12 mouse cellular contexts compared by ENCODE assay signal in the genomic region with DNA sequence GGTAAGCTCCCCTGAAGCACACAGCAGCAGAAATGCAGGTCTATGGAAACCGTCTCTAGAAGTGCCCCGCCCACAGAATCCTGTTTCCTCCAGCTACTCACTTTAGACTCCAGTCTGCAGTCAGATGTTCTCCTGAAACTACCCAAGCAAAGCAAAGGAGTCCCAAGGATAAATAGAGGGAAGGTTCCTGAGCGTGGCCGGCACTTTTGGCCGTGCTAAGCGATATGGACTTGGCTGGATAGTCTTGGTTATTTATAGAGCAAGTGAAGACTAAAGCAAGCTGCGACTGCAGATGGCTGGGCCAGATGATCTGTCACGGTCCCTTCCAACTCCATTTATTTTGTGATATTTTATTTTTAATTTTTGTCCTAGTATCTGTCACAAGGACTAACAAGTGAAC.
A peak's percentile ranks its signal among the peaks of the same experiment; 100 is the strongest.
DNase-seq lines count a peak whose midpoint lies in the region; ATAC-seq and TF ChIP-seq lines count a peak whose summit lies in the region.
"Had no signal": no experiment of that assay in that cellular context is flagged by ENCODE, and none has a peak within 500 bp of the region (broad histone marks: within the 10 kb centered on the region; RNA-seq: fewer than 3 reads in every experiment).

No protein-coding gene starts in this region.

- H3K27me3 ChIP-seq in heart, embryonic 16.5 days (ENCODE audit: control insufficient read depth, insufficient read depth, low read length): no peaks in the 10 kb centered on the region
- H3K27me3 ChIP-seq: limb, embryonic 15.5 days; neural tube, embryonic 13.5 days had no signal

- TF ChIP-seq CTCF in cortical plate, adult 2 months (IDR thresholded peaks at IDR 0.05; ENCODE audit: extremely low read depth, insufficient read depth, low read length): no peak

- H3K27ac ChIP-seq in cortical plate, adult 2 months (ENCODE audit: insufficient read depth, low read length): 0 out of 2 replicates have a peak overlapping the region, but pooled peaks have one; percentile 35
- peak overlapping the region; percentile 52 for H3K27ac ChIP-seq in heart, embryonic 16.5 days (ENCODE audit: low read length)
- H3K27ac ChIP-seq: limb, embryonic 15.5 days; neural tube, embryonic 13.5 days had no signal

- H3K4me3 ChIP-seq in cortical plate, adult 2 months (ENCODE audit: insufficient read depth, low read length): no peak overlapping the region
- no peak overlapping the region; the same call in 1 of the 2 replicates for H3K4me3 ChIP-seq in heart, embryonic 16.5 days (ENCODE audit: low read length)
- H3K4me3 ChIP-seq: erythroblast, embryonic 14.5 days; limb, embryonic 15.5 days; neural tube, embryonic 13.5 days had no signal

- no peaks in the 10 kb centered on the region for H3K9me3 ChIP-seq in heart, embryonic 16.5 days (replicated peaks; ENCODE audit: control insufficient read depth, low read length)
- H3K9me3 ChIP-seq: limb, embryonic 15.5 days; neural tube, embryonic 13.5 days had no signal

- H3K36me3 ChIP-seq in heart, embryonic 16.5 days (ENCODE audit: control insufficient read depth, insufficient read depth): no peaks in the 10 kb centered on the region
- H3K36me3 ChIP-seq: limb, embryonic 15.5 days; neural tube, embryonic 13.5 days had no signal

- no peak for TF ChIP-seq POLR2A in cortical plate, adult 2 months (IDR thresholded peaks at IDR 0.05; ENCODE audit: extremely low read depth, insufficient read depth, low read length)

- 29% methylated on average over 8 of the region's 8 CpGs for WGBS in heart, embryonic 16.5 days

- DNase-seq in heart, adult 11 months: peak; percentile 86
- no peak for DNase-seq in heart, postnatal 25 days (ENCODE audit: low spot score)
- peak; percentile 24 for DNase-seq in left cerebral cortex, postnatal 4 days
- no peak for DNase-seq in adrenal gland, postnatal 25 days
- DNase-seq in natural killer cell, adult 2 months (ENCODE audit: low spot score in 2 of 2): no peak
- no peak for DNase-seq in retina, embryonic 14.5 days (ENCODE audit: low spot score)
- DNase-seq: B cell, adult 2 months had no signal

- ATAC-seq in heart, embryonic 16.5 days (replicated peaks; ENCODE audit: extremely low read depth, insufficient read depth, low FRiP score): peak; percentile 73; the same call in 1 of the 2 replicates

- H3K9ac ChIP-seq in heart, embryonic 16.5 days (ENCODE audit: low read length): no peak overlapping the region
- H3K9ac ChIP-seq: limb, embryonic 15.5 days; neural tube, embryonic 13.5 days had no signal

- intact Hi-C loops in heart, postnatal 25 days (cut with DNase I): no loop called here
- intact Hi-C loops in left cerebral cortex, postnatal 4 days (cut with DNase I): no loop called here

- H3K4me2 ChIP-seq in heart, embryonic 16.5 days (ENCODE audit: low read depth, low read length): peak overlapping the region; percentile 46
- H3K4me2 ChIP-seq: limb, embryonic 15.5 days; neural tube, embryonic 13.5 days had no signal

- H3K4me1 ChIP-seq in cortical plate, adult 2 months (ENCODE audit: control insufficient read depth, insufficient read depth, low read length): no peaks in the 10 kb centered on the region
- peaks cover 15% of the 10 kb centered on the region for H3K4me1 ChIP-seq in heart, embryonic 16.5 days (ENCODE audit: control insufficient read depth, insufficient read depth, low read length)
- H3K4me1 ChIP-seq: neural tube, embryonic 13.5 days had no signal

Comparison
In these comparisons a context has a peak if more than half of its experiments do, and no peak if none do; other contexts are left out.
1. DNase-seq: peak in heart, adult 11 months (single experiment) and left cerebral cortex, postnatal 4 days (single experiment); none in heart, postnatal 25 days (single experiment), adrenal gland, postnatal 25 days (single experiment), natural killer cell, adult 2 months (0 of 2) and retina, embryonic 14.5 days (single experiment).